Mouse (Mus musculus) megakaryocyte, embryonic 14.5 days (primary cell): ENCODE measurements at regions not wholly inside any gene's neighbourhood (a gene's known extent, or its start where the extent isn't known, plus 50 kb on each side); places are given as distances from the start of the nearest gene placed in this dataset.

Source experiments
- H3K27me3 ChIP-seq: replicated peaks from 2 replicates; pipeline ENCODE3; 2012; ENCODE audit warnings: inconsistent platforms
- H3K36me3 ChIP-seq: replicated peaks from 2 replicates; pipeline ENCODE3; 2012; ENCODE audit warnings: low read length, inconsistent platforms, mixed read lengths
- H3K4me1 ChIP-seq: 2 replicates; pipeline ENCODE4 v1.6.1; 2012; ENCODE audit warnings: inconsistent platforms
- H3K4me3 ChIP-seq: replicated peaks from 2 replicates; pipeline ENCODE3; 2012; ENCODE audit warnings: moderate library complexity, mild to moderate bottlenecking, inconsistent platforms
- H3K9me3 ChIP-seq: 2 replicates; pipeline ENCODE4 v1.6.1; 2012; ENCODE audit warnings: inconsistent platforms
- FLI1 ChIP-seq: IDR thresholded peaks from 2 replicates; pipeline ENCODE4 v1.6.1; 2012; ENCODE audit warnings: low read length, inconsistent platforms, mixed read lengths
- GATA1 ChIP-seq: IDR thresholded peaks from 3 replicates; pipeline ENCODE4 v1.6.1; 2012; ENCODE audit warnings: mixed read lengths, low read length, inconsistent platforms, borderline replicate concordance

DNA sequence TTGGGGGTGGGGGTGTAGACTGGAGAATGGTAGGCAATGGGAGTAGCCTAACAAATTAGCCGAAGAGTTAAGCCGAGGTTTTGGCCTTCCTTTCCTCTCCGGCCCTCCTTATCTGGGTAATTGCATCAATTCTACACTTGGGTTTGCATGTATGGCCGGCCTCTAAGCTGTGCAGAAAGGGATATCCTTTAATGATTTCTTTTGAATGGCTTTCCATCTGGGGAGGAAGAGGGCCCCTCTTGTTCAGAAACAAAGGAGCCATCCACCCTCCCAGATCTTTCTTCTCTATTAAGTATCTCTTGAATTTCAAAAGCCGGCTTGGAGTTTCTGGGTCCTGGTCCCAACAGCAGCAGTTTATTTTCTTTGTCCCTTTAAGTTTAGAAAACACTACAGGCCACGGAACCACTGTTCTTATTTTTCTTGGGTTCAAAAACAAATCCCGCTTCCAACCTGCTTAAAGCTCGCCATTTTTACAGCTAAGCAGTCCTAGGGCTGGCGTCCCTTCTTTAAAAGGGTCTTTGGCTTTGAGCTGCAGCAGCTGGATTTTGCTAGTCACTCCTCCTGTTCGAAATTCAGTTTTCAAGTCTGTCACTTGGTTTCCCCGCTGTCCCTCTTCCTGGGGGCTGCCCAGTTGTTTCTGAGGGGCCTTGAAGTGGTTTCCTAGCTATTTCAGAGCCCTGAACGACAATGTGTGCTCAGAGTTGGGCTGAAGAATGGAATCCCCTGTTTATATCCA, 73.1 kb upstream of the Lrig1 start:
- H3K36me3 ChIP-seq = no peaks in the 10 kb centered on the region
- TF ChIP-seq FLI1 = no peak
- no peak for TF ChIP-seq GATA1
- H3K9me3 ChIP-seq = peaks cover 15% of the 10 kb centered on the region
- no peaks in the 10 kb centered on the region for H3K4me1 ChIP-seq
- peaks cover 78% of the 10 kb centered on the region for H3K27me3 ChIP-seq
- H3K4me3 ChIP-seq = no peak overlapping the region

DNA sequence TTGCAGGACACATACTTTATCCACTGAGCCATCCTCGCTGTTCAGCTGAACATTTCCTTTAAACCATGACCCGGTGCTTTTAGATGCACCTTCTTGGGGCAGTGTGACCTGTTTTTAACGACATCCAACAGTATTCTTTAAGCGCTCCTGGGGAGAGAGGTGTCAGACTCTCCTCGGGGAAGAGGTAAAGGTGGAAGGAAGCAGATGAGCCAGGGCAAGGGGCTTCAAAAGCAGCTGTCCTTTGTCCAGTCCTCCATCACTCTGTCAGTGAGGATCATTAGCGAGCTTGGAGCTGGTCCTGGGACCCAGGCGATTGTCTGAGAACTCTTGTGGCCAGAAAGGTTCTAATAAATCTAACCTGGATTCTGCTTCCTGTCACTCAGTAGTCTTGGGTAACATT, 72.4 kb upstream of the Lrig1 start:
- TF ChIP-seq GATA1 = no peak
- Histone ChIP-seq H3K4me3 (no peak overlapping the region), H3K27me3 (peaks cover 79% of the 10 kb centered on the region)

DNA sequence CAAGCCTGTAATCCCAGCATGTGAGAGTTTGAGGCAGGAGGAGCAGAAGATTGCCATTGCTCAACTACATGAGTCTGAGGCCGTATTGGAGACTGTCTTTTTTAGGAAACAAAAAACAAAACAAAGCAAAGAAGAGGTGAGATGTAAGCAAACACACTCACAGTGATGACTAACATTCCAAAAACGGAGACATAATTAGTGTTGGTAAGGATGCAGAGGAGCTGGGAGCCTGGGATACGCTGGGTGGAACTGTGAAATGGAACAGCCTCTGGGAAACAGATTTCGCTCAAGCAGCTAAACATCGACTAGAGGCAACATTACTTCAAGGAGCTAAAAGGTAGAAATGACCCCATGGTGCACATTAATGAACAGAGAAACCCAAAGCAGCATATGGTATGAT, 68.3 kb upstream of the Lrig1 start:
- Histone ChIP-seq H3K36me3 (no peaks in the 10 kb centered on the region), H3K4me1 (no peaks in the 10 kb centered on the region), H3K27me3 (peaks cover 78% of the 10 kb centered on the region), H3K9me3 (0 out of 2 replicates have a peak, but pooled peaks cover under 1% of the 10 kb centered on the region), H3K4me3 (no peak overlapping the region)
- TF ChIP-seq GATA1 (no peak), FLI1 (no peak)

More for the DNA sequence above, 72.4 kb upstream of the Lrig1 start:
- H3K36me3 ChIP-seq = no peaks in the 10 kb centered on the region
- no peaks in the 10 kb centered on the region for H3K4me1 ChIP-seq
- peaks cover 15% of the 10 kb centered on the region for H3K9me3 ChIP-seq

DNA sequence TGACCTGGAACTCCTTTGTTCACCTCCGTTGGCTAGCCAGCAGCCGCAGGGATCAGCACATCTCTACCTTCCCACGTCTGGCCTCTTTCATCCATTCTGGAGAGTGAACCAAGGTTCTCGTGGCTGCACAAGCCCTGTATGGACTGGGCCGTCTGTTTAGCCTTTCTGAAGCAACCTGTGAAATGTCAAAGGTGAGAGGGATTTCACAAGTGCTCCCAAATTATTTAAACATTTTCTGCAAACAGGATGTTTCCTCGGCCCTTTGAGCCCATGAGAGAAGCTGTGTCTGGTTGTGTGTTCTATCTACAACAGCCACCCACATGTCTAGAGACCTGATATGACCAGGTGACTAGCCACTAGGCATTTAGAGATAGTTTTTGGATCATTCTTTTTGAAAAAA, 65.8 kb upstream of the Lrig1 start:
- Histone ChIP-seq H3K27me3 (peaks cover 78% of the 10 kb centered on the region), H3K36me3 (no peaks in the 10 kb centered on the region)
- TF ChIP-seq FLI1 = no peak
- no peak for TF ChIP-seq GATA1

DNA sequence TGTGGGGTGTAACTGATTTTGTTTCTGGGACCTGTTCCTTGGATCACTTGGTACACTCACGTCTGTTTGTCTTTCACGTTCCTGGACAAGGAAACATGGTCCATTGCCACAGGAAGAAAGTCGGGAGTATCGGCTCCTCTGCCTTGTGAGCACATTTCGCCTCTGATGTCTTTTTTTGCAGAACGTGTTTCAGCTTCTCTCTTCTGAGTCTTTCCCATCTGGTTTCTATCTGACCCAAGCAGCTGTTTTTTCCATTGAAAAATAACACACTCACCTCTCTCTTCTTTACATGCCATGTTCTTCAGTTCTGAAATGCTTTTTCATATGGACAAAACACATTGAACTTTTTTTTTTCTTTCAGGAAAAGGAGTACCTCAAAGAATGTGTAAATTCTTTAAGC, 61.4 kb upstream of the Lrig1 start:
- H3K36me3 ChIP-seq = no peaks in the 10 kb centered on the region
- H3K9me3 ChIP-seq = peaks cover 4% of the 10 kb centered on the region; the same call in 1 of the 2 replicates
- peaks cover 18% of the 10 kb centered on the region for H3K4me1 ChIP-seq
- TF ChIP-seq FLI1 = no peak
- no peak for TF ChIP-seq GATA1
- peaks cover 85% of the 10 kb centered on the region for H3K27me3 ChIP-seq
- no peak overlapping the region for H3K4me3 ChIP-seq

More for the DNA sequence above, 65.8 kb upstream of the Lrig1 start:
- no peak overlapping the region for H3K4me3 ChIP-seq
- H3K9me3 ChIP-seq = no peaks in the 10 kb centered on the region
- peaks cover 11% of the 10 kb centered on the region for H3K4me1 ChIP-seq

DNA sequence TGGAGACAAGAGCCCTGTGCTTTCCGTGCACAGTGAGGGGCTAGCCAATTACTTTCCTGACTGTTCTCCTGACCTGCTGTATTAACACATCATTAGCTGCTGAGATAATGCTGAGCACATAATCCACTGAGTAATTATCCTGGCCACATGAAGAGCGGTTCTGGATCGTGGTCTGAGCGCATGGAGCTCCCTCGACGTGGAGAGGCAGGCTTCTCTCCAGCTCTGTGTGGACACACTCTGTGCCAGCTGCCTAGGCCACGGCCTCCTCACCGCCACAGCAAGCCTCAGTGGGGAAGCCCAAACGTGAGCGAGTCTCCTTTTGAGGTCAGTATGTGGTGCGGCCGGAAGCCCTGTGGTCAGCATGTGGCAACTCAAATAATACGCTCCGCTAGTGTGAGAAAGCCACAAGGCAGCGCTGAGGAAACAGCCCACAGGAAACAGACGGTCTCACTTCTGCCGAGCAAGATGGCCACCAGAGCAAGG, 60.7 kb upstream of the Lrig1 start:
- Histone ChIP-seq H3K36me3 (no peaks in the 10 kb centered on the region), H3K27me3 (peaks cover 88% of the 10 kb centered on the region), H3K4me1 (peaks cover 18% of the 10 kb centered on the region), H3K4me3 (peak overlapping the region; percentile 80), H3K9me3 (peaks cover 4% of the 10 kb centered on the region; the same call in 1 of the 2 replicates)
- no peak for TF ChIP-seq GATA1
- TF ChIP-seq FLI1 = no peak

DNA sequence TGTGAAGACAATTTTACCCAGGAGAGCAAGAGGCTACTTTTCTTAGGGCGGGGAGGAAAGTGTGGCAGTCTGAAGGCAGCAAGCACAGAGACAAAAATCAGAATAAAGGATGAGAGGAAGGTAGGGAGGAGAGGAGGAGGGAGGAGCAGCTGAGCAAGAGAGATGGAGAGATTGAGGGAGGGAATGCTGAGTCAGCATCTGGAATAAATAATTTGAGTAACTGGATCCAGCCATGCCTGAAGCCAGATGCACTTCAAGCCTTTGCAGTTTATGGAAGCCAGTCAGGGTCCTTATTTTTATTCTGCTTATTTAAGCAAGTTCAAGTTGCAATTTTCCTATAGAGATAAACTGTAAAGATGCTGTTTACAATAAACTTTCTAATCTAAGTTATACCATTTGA, 59.7 kb upstream of the Lrig1 start:
- H3K4me3 ChIP-seq = no peak overlapping the region
- peaks cover 18% of the 10 kb centered on the region for H3K4me1 ChIP-seq
- no peaks in the 10 kb centered on the region for H3K36me3 ChIP-seq
- peaks cover 4% of the 10 kb centered on the region; the same call in 1 of the 2 replicates for H3K9me3 ChIP-seq
- TF ChIP-seq FLI1 (no peak), GATA1 (no peak)
- peaks cover 90% of the 10 kb centered on the region for H3K27me3 ChIP-seq

DNA sequence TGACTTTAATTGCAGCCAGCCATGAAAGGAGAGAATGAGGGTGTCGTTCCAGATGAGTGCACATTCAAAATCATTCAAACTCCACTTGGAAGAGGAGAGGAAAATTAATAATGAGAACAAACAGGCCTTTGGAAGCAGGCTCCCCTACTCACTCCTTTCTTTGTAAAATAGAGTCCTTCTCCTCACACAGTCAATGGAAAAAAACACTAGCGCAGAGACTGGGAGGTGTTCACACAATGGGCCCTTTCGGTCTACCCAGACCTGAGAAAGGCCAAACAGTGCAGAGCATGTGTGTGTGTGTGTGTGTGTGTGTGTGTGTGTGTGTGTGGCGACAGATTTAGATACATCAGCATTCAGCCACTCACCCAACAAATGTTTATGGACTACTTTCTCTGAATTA, 56.0 kb upstream of the Lrig1 start:
- no peak overlapping the region for H3K4me3 ChIP-seq
- peaks cover 4% of the 10 kb centered on the region; the same call in 1 of the 2 replicates for H3K9me3 ChIP-seq
- H3K4me1 ChIP-seq = peaks cover 10% of the 10 kb centered on the region
- H3K36me3 ChIP-seq = no peaks in the 10 kb centered on the region
- peaks cover 78% of the 10 kb centered on the region for H3K27me3 ChIP-seq
- TF ChIP-seq GATA1 (no peak), FLI1 (no peak)

DNA sequence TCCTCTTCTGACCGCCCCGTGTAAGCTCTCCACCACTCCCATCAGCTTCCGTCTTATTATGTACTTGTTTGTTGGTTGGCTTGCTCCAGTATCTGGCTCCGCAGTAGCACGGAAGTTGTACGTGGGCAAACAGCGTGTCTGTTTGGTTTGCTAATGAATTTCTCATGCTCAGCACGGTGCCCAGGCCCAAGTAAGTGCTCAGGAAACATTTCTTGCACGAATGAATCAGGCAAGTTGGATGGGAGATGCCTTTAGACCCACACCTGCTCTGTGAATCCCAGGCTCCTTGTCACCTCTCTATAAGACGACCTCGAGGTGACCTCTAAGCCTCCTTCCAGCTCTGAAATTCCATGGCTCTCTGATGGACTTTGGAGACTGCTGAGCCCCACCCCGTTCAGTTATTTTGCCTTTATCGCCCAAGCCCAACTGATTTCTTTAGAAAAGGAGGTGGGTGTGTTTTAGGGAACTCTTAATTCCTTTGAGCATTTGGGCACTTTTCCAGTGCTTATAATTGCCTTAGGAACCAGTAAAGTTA, 55.4 kb upstream of the Lrig1 start:
- TF ChIP-seq GATA1 (no peak), FLI1 (no peak)
- Histone ChIP-seq H3K36me3 (no peaks in the 10 kb centered on the region), H3K9me3 (peaks cover 4% of the 10 kb centered on the region; the same call in 1 of the 2 replicates), H3K4me3 (no peak overlapping the region), H3K27me3 (peaks cover 71% of the 10 kb centered on the region), H3K4me1 (peaks cover 3% of the 10 kb centered on the region)

DNA sequence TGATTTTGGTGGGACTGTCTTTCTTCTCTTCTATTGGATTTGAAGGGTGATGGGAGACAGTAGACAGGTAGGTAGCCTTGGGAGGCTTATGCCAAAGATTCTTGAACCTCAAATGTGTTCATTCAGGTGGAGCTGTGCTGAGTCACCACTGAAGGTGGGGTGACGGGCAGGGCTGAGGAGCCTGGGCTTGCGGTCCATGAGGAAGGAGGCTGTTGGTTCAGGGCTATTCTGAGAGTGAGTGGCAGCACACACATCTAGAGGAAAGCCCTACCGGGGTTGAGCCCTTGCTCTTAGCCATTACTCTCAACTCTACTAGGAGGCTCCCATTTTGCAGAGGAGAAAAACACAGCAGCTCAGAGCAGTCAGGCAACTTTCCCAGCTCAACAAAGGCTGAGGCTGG, 54.6 kb upstream of the Lrig1 start:
- TF ChIP-seq GATA1 (no peak), FLI1 (no peak)
- no peaks in the 10 kb centered on the region for H3K4me1 ChIP-seq
- H3K27me3 ChIP-seq = peaks cover 69% of the 10 kb centered on the region
- H3K9me3 ChIP-seq = peaks cover 4% of the 10 kb centered on the region; the same call in 1 of the 2 replicates
- no peak overlapping the region for H3K4me3 ChIP-seq
- no peaks in the 10 kb centered on the region for H3K36me3 ChIP-seq
